Mouse (Mus musculus) layer of hippocampus, postnatal 36 days (tissue): Measurements from ENCODE around the gene Pigx. TPM values are rescaled to one million over a fixed set of nuclear protein-coding genes. Genes with fewer than 3 reads are reported as not detected.

ENCODE experiments used
- DNase-seq, 2 experiments: peaks; one replicate each; pipeline ENCODE4 v3.0.0; 2022
- total RNA-seq, 2 experiments: library from RNA; stranded (reverse); gene quantifications; 2 replicates each; pipeline ENCODE4 v1.2.3; 2021

Pigx gene
- total RNA-seq, 2 experiments from 2014 or later, result 26.7 to 28.0 TPM

DNA sequence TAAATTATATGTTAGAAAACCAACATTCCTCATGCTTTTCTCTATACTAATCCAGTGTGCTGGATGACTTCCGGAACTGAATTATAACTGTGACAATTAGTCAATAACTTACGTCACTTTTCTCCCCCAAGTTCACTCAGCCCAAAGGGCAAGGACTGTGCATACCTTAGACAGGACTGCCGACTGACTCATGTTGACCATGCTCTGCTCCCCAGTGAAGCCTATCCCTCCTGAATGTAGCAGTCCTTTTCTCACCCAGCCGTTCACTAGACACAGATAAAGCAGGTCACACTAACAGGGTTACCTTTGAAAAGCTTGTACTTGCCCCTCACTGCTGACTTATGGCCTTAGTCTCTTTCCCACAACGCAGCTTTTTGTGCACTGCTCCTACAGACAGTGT, 40.7 kb downstream of the Pigx start:
- DNase-seq, result no peak

DNA sequence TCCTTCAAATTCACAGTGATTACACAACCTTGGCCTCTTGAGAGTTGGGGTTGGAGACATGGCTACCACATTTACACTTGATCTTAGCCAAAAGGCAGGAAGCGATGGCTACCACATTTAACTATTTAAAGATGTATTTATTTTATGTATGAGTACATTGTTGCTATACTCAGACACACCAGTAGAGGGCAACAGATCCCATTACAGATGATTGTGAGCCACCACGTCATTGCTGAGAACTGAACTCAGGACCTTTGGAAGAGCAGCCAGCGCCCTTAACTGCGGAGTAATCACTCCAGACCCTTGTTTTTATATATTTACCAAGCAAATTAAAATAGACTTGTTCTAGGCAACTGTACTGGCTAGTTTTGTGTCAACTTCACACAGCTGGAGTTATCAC, 57.2 kb downstream of the Pigx start:
- DNase-seq, result no peak

Other genes starting within 250 kb of the Pigx start
- gene Meltf, start 220.9 kb downstream of the Pigx start, total RNA-seq, result under 1 TPM; 0.12 to 0.15 TPM
- gene Pigz, start 165.9 kb downstream of the Pigx start, total RNA-seq, result 10 to 100 TPM; 15.5 to 19.6 TPM
- 10 to 100 TPM; 42.3 to 46.3 TPM for gene 0610012G03Rik, start 151.2 kb downstream of the Pigx start, total RNA-seq
- gene Ncbp2, start 151.2 kb downstream of the Pigx start, total RNA-seq, result 10 to 100 TPM; 51.5 to 53.2 TPM
- gene Senp5, start 96.5 kb downstream of the Pigx start, total RNA-seq, result 10 to 100 TPM; 37.2 to 38.6 TPM
- gene Pak2, start 20.4 kb downstream of the Pigx start, total RNA-seq, result 10 to 100 TPM; 29.1 to 30.8 TPM
- 10 to 100 TPM; 63.0 to 63.9 TPM for gene Cep19, start 60 bp upstream of the Pigx start, total RNA-seq
- 10 to 100 TPM in 1 of 2 experiments, 1 to 10 TPM in 1; 8.9 to 11.9 TPM for gene Nrros, start 65.9 kb upstream of the Pigx start, total RNA-seq
- not detected for gene Bex6, start 80.1 kb upstream of the Pigx start, total RNA-seq
- 10 to 100 TPM; 48.4 to 50.1 TPM for gene Fbxo45, start 147.4 kb upstream of the Pigx start, total RNA-seq
- gene Wdr53, start 147.5 kb upstream of the Pigx start, total RNA-seq, result 10 to 100 TPM; 13.0 to 13.1 TPM
- under 1 TPM in 1 of 2 experiments, not detected in 1; 0.28 TPM for gene Smco1, start 171.7 kb upstream of the Pigx start, total RNA-seq
- 10 to 100 TPM; 24.5 to 26.2 TPM for gene Rnf168, start 177.7 kb upstream of the Pigx start, total RNA-seq
- 10 to 100 TPM; 46.9 to 50.7 TPM for gene Ubxn7, start 232.5 kb upstream of the Pigx start, total RNA-seq